Comparison of ENCODE assay signal across 19 mouse cellular contexts in the genomic region with DNA sequence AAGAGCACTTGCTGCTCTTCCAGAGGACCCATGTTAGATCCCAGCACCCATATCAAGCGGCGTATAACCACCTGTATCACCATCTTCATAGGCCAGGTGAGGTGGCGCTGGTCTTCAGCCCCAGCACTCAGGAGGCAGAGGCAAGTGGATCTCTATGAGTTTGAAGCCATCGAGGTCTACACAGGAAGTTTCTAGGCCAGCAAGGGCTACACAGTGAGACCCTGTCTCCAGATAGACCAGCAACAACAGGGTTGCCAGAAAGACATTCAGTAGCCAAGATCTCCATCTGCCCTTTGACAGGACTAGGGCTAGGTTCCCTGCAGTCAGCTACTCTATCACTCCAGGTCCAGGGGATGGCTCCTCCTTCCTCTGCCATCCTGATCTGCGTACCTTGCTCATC. TPM values are rescaled to one million over a fixed set of nuclear protein-coding genes. Genes with fewer than 3 reads are reported as not detected.
DNase-seq lines count a peak whose midpoint lies in the region; ATAC-seq lines count a peak whose summit lies in the region.
"Had no signal": no experiment of that assay in that cellular context is flagged by ENCODE, and none has a peak within 500 bp of the region (broad histone marks: within the 10 kb centered on the region; RNA-seq: fewer than 3 reads in every experiment).

No protein-coding gene starts in this region.

- no peak for ATAC-seq in midbrain, embryonic 11.5 days (ENCODE audit: low FRiP score)
- no peak for ATAC-seq in midbrain, embryonic 13.5 days
- ATAC-seq: forebrain, embryonic 14.5 days; forebrain, embryonic 16.5 days had no signal

- intact Hi-C loops in heart, postnatal 14 days (cut with DNase I), result no loop called here

- no peak overlapping the region for H3K4me2 ChIP-seq in midbrain, embryonic 11.5 days
- H3K4me2 ChIP-seq in midbrain, embryonic 13.5 days (replicated peaks), result no peak overlapping the region

- H3K4me3 ChIP-seq in midbrain, embryonic 11.5 days (ENCODE audit: low read depth, low read length), result no peak overlapping the region
- no peak overlapping the region for H3K4me3 ChIP-seq in midbrain, embryonic 13.5 days (replicated peaks)

- no peaks in the 10 kb centered on the region for H3K36me3 ChIP-seq in midbrain, embryonic 11.5 days (ENCODE audit: control insufficient read depth, insufficient read depth, low read length)
- no peaks in the 10 kb centered on the region for H3K36me3 ChIP-seq in midbrain, embryonic 13.5 days
- H3K36me3 ChIP-seq: embryonic facial prominence, embryonic 13.5 days; embryonic facial prominence, embryonic 15.5 days; forebrain, embryonic 10.5 days; forebrain, embryonic 12.5 days had no signal

- no peaks in the 10 kb centered on the region for H3K27me3 ChIP-seq in midbrain, embryonic 11.5 days (ENCODE audit: control insufficient read depth, insufficient read depth, low read length)
- no peaks in the 10 kb centered on the region for H3K27me3 ChIP-seq in midbrain, embryonic 13.5 days
- H3K27me3 ChIP-seq: embryonic facial prominence, embryonic 13.5 days; embryonic facial prominence, embryonic 15.5 days had no signal

- DNase-seq in heart, adult 11 months, result peak; percentile 92
- DNase-seq in heart, postnatal 14 days, result no peak
- peak; percentile 44 for DNase-seq in midbrain, embryonic 11.5 days (ENCODE audit: low spot score, missing footprints)
- DNase-seq: adrenal gland, adult 2 months; adrenal gland, postnatal 10 days; adrenal gland, postnatal 25 days; cerebellum, adult 11 months; cerebellum, adult 2 months; cerebellum, adult 9-11 months; cerebellum, postnatal 14 days; cerebellum, postnatal 36 days; embryo, embryonic 11 days had no signal

- no peak overlapping the region for H3K9ac ChIP-seq in midbrain, embryonic 11.5 days (ENCODE audit: low read length)
- no peak overlapping the region for H3K9ac ChIP-seq in midbrain, embryonic 13.5 days (replicated peaks)
- H3K9ac ChIP-seq: embryonic facial prominence, embryonic 13.5 days; embryonic facial prominence, embryonic 15.5 days; forebrain, embryonic 12.5 days had no signal

- no peak overlapping the region for H3K27ac ChIP-seq in midbrain, embryonic 11.5 days (ENCODE audit: low read depth, low read length)
- H3K27ac ChIP-seq in midbrain, embryonic 13.5 days, result no peak overlapping the region
- H3K27ac ChIP-seq: embryonic facial prominence, embryonic 13.5 days; embryonic facial prominence, embryonic 15.5 days; forebrain, embryonic 12.5 days had no signal

- no peaks in the 10 kb centered on the region for H3K4me1 ChIP-seq in midbrain, embryonic 11.5 days (ENCODE audit: control insufficient read depth, insufficient read depth, low read length)
- H3K4me1 ChIP-seq in midbrain, embryonic 13.5 days (replicated peaks), result 0 out of 2 replicates have a peak, but pooled peaks cover 4% of the 10 kb centered on the region
- H3K4me1 ChIP-seq: embryonic facial prominence, embryonic 15.5 days had no signal

- WGBS in midbrain, embryonic 11.5 days, result 94% methylated on average over 5 of the region's 5 CpGs
- WGBS in midbrain, embryonic 13.5 days, result 94% methylated on average over 5 of the region's 5 CpGs

- no peaks in the 10 kb centered on the region for H3K9me3 ChIP-seq in midbrain, embryonic 11.5 days (ENCODE audit: control insufficient read depth, low read length)
- no peaks in the 10 kb centered on the region for H3K9me3 ChIP-seq in midbrain, embryonic 13.5 days
- H3K9me3 ChIP-seq: embryonic facial prominence, embryonic 13.5 days; embryonic facial prominence, embryonic 15.5 days; forebrain, embryonic 10.5 days; forebrain, embryonic 12.5 days had no signal

RNA-seq across cellular contexts. Expression of a gene that starts 5.7 kb away (rescaled TPM):
- total RNA-seq in heart, postnatal 14 days (2021), result 1 to 10 TPM; 3.8 to 3.9 TPM
- 15.9 and 17.8 TPM in 2 replicates for polyA plus RNA-seq in midbrain, embryonic 11.5 days (2014; fragmentation: Nextera tagmentation; extraction: Ambion mirVana)
- 9.1 and 9.2 TPM in 2 replicates for polyA plus RNA-seq in midbrain, embryonic 13.5 days (2015; fragmentation: Nextera tagmentation; extraction: Ambion mirVana)

Comparison
In these comparisons a context has a peak if more than half of its experiments do, and no peak if none do; other contexts are left out.
1. DNase-seq: peak in heart, adult 11 months (single experiment) and midbrain, embryonic 11.5 days (single experiment); none in heart, postnatal 14 days (0 of 2).